Mouse (Mus musculus) Patski (cell line): ENCODE data around the gene Ush1c. TPM values are rescaled to one million over a fixed set of nuclear protein-coding genes. Genes with fewer than 3 reads are reported as not detected.
A peak's percentile ranks its signal among the peaks of the same experiment; 100 is the strongest.

Source experiments
- ATAC-seq: fragments of 100-300 bp; one replicate; pipeline ENCODE4 v1.8.0; 2021
- CTCF ChIA-PET: fragments of 350-600 bp; sonication (Branson Sonifier 250); formaldehyde crosslinking; loops from one replicate; lab custom pipeline; 2022; ENCODE audit warnings: inconsistent platforms; lab: Charles Lee
- POLR2A ChIA-PET: fragments of 350-600 bp; sonication (Branson Sonifier 250); formaldehyde crosslinking; loops from one replicate; lab custom pipeline; 2022; ENCODE audit warnings: antibody characterized with exemption, inconsistent platforms; lab: Charles Lee
- DNase-seq: peaks from one replicate; pipeline ENCODE4 v3.0.0-alpha.2; 2011; ENCODE audit warnings: low read depth, low spot score
- H3K27me3 ChIP-seq: fragments of 371-371 bp; one replicate; pipeline ENCODE4 v1.5.1; 2021
- CTCF ChIP-seq: fragments of 100-300 bp; IDR thresholded peaks from one replicate; pipeline ENCODE4 v1.5.1; 2021
- in situ Hi-C: fragments of 300-500 bp; cut with MboI; formaldehyde crosslinking; loops from 3 replicates; pipeline ENCODE4 v1.11.1; 2018; ENCODE audit warnings: low pct_unique_long_range_greater_than_20kb, mixed read lengths
- polyA plus RNA-seq: library from polyadenylated mRNA; unstranded; gene quantifications from one replicate; pipeline ENCODE4 v1.2.3, GENCODE M21; 2021

Gene Ush1c
- polyA plus RNA-seq = not detected

DNA sequence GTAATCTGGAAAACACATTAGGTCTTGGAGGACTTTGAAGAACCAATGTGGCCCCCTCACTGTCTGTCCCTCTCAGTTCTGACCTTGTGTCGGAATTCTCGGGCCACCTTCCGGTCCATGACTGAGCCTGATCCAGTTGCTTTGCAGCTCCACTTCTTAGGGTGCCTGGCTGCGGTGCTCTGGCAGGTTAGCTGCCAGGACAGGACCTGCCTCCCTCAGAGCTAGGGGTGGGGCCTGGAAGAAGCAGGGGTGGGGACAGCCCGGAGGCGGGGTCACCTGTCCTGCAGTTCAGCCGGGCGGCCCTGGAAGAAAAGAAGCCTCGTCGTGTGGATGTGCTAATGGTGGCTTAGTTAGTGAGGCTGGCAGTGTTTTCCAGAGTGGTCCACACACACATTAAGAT lies at the start of gene Ush1c:
Gene Ush1c, minus strand, starts transcription at position 158 of the 400 bp plus-strand sequence.
- ChIA-PET POLR2A (no interaction called here), CTCF (interaction anchor here (1.1 kb wide), 1 partner anchor 13 kb away, joined by 3 read pairs; no protein-coding TSS in a partner anchor)
- no peaks in the 10 kb centered on the region for H3K27me3 ChIP-seq
- DNase-seq = no peak
- in situ Hi-C loops = no loop called here
- no peak for TF ChIP-seq CTCF
- ATAC-seq = no peak

DNA sequence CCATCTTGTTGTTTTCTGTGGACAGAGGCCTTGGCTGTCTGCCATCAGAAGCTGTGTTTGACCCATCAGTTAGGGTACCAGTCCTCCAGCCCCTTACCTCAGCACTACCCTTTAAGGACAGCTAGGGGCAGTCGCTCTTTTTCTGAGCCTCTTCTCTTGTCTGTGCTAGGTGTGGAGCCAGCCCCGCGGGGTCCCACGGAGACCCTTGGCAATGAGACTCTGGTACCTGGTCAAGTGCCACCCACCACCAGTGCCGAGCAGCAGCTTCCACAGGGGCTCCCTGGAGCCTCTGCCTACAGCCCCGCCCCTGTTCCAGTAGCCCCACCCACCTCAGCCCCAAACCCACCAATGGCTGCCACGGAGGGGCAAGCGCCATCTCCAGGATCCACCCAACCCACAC lies 48.7 kb upstream of the Ush1c start:
- TF ChIP-seq CTCF = no peak
- no peak for ATAC-seq
- POLR2A ChIA-PET = no interaction called here
- in situ Hi-C loops = loop anchor here (10.0 kb wide), 1 partner anchor 318 kb away; no protein-coding TSS in a partner anchor
- CTCF ChIA-PET = interaction anchor here (1.0 kb wide), 1 partner anchor 20 kb away, joined by 3 read pairs; no protein-coding TSS in a partner anchor
- DNase-seq = no peak
- H3K27me3 ChIP-seq = peaks cover 25% of the 10 kb centered on the region

DNA sequence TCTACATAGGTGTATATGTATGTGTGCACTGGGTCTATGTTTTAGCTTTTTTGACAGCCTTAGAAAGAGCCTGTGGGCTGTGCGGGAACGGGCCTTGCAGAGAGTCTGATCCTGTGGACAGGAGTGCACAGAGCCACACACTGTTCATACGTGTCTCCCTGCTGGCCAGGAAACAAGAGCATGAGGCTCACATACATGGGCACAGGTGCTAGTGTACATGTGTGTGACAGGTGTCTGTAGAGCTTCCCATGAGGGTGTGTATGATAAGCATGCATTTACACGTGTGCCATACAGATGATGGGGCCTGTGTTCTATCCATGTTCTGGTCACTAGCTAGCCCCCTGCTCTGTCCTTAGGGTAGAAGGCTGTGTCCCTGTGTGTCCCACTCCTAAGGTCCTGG lies 48.1 kb upstream of the Ush1c start:
- ChIA-PET CTCF (interaction anchor here (1.0 kb wide), 1 partner anchor 21 kb away, joined by 3 read pairs; no protein-coding TSS in a partner anchor), POLR2A (no interaction called here)
- DNase-seq = no peak
- no peak for TF ChIP-seq CTCF
- in situ Hi-C loops = loop anchor here (10.0 kb wide), 1 partner anchor 318 kb away; no protein-coding TSS in a partner anchor
- H3K27me3 ChIP-seq = peaks cover 20% of the 10 kb centered on the region
- no peak for ATAC-seq

DNA sequence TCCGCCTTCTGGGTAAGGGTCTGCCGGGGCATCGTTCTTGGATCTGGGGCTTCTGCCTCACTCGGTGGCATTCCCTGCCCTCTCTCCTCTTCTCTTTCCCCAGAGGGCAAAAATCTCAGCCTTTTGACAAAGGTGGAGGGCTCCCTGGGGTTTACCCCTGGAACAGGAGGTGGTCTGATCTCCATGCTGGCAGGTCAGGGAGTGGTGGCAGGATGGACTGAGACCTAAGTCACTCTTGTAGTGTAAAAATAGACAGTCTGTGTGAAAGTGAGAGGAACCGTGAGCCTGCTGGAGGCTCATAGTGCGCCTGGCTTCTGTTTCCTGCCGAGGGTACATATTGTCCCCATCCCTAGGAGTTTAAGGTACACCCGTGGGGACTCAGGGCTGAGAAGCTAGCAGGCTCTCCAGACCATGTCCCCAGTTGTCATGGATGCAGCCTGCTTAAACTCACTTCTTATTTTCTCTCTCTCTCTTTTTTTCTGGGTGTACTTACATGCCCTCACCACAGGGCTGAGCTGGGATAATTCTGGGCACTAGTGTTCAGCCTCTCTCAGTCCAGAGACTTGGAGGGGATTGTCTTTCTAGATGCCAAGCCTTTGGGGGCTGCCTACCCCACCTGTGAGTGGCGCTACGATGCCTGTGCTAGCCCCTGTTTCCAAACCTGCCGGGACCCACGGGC lies 47.0 kb upstream of the Ush1c start:
- H3K27me3 ChIP-seq = peaks cover 20% of the 10 kb centered on the region
- ChIA-PET CTCF (no interaction called here), POLR2A (no interaction called here)
- DNase-seq = no peak
- in situ Hi-C loops = loop anchor here (10.0 kb wide), 1 partner anchor 320 kb away; no protein-coding TSS in a partner anchor
- no peak for ATAC-seq
- no peak for TF ChIP-seq CTCF

DNA sequence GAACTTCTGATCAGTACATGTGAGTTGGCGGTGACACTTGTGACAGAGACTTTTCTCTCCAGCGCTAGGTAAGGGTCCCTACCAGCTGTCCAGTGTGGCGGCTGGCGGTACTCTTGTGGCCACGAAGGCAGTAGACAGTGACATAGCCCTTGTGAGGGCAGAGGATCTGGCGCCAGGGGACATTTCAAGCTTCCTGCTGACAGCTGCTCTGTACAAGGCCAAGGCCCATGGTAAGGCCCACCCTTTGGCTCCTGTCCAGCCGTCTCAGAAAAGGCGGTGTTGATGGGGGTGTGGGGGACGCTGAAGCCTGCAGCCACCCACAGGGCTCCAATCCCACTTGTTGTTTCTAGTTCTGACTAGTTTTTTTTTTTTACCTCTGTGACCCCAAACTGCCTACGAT lies 45.4 kb upstream of the Ush1c start:
- CTCF ChIA-PET = no interaction called here
- DNase-seq = no peak
- POLR2A ChIA-PET = no interaction called here
- no peak for ATAC-seq
- peaks cover 18% of the 10 kb centered on the region for H3K27me3 ChIP-seq
- in situ Hi-C loops = loop anchor here (5.0 to 10.0 kb wide), 2 partner anchors 99 to 321 kb away; no protein-coding TSS in a partner anchor
- TF ChIP-seq CTCF = no peak

DNA sequence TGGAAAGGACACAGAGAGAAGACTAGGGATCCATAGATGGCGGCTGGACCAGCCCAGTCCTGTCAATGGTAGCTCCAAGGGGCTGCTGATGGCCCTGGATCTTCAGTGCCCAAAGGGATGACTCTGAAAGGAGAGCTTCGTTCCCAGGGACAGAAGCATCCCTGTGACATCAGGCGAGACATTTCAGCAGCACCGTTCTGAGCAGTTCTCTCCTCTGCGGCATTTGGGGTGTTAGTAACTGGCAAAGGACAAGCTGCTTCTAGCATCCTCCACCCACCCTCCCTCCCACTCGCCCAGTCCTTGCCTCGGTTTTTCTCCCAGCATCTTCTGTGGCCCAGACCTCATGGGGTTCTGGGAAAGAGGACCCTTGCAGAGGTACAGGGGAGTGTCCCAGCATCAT lies 44.0 kb upstream of the Ush1c start:
- H3K27me3 ChIP-seq = peaks cover 12% of the 10 kb centered on the region
- in situ Hi-C loops = loop anchor here (5.0 to 10.0 kb wide), 2 partner anchors 100 to 323 kb away; no protein-coding TSS in a partner anchor
- ChIA-PET POLR2A (no interaction called here), CTCF (no interaction called here)
- no peak for DNase-seq
- TF ChIP-seq CTCF = no peak
- peak; percentile 15 for ATAC-seq

DNA sequence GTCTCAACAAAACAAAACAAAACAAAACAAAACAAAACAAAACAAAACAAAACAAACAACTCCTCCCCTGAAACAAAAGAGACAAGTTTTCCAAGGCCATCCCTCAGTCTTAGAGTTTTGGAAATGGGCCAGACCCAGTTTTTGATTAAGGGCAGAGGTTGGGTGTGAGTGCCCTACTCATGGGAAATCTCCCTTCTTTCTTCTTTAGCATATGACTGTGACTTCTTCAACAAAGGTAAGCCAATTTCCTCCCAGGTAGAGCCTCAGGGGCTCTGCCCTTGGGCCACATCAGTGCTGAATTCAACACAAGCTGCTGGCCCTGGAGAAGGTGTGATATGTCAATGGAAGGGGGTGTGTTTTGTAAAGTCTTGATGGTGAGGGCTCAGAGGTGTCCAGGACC lies 42.6 kb upstream of the Ush1c start:
- in situ Hi-C loops = loop anchor here (5.0 to 10.0 kb wide), 2 partner anchors 101 to 324 kb away; no protein-coding TSS in a partner anchor
- TF ChIP-seq CTCF = no peak
- CTCF ChIA-PET = no interaction called here
- no peak for ATAC-seq
- POLR2A ChIA-PET = no interaction called here
- H3K27me3 ChIP-seq = peaks cover 12% of the 10 kb centered on the region
- no peak for DNase-seq

DNA sequence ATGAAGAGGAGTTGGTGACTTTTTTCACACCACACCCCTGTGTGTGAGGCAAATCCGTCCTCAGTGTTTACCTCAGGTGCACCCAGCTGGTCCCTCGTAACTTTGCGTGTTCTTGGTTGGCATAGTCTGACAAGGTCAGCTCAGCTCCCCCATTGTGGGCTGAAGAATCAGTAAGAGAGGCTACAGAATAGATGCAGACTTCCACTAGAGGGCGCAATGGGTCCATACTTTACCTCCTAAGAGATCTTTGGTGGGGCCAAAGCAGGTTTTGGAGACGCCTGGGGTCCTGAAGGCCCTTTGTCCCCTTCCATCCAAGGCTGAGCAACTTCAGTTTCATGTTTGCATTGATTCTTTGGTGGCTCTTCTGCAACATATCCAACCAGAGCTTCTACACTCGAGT lies 41.6 kb upstream of the Ush1c start:
- peaks cover 11% of the 10 kb centered on the region for H3K27me3 ChIP-seq
- DNase-seq (no peak), ATAC-seq (no peak)
- ChIA-PET POLR2A (no interaction called here), CTCF (no interaction called here)
- in situ Hi-C loops = loop anchor here (5.0 to 10.0 kb wide), 2 partner anchors 102 to 325 kb away; no protein-coding TSS in a partner anchor
- TF ChIP-seq CTCF = no peak

DNA sequence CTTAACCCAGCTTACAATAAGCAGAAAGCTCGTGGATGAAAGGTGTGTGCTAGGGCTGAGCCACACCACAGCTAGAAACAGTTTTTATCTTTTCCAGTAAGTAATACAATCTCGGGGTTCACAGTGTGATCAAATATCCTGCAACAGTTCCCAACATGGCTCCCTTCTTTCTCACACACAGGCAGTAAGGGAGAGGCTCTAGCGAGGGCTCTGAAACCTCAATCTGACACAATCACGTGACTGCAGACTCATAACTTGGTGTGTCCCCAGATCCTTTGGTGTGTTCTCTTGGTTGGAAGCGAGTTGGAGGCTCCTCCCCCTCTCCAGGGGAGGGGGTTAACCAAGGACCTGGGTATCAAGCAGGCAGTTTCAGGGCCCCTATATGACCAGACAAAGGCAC lies 37.9 kb upstream of the Ush1c start:
- H3K27me3 ChIP-seq = peaks cover 3% of the 10 kb centered on the region
- ChIA-PET POLR2A (no interaction called here), CTCF (no interaction called here)
- ATAC-seq (no peak), DNase-seq (no peak)
- no peak for TF ChIP-seq CTCF
- in situ Hi-C loops = no loop called here

DNA sequence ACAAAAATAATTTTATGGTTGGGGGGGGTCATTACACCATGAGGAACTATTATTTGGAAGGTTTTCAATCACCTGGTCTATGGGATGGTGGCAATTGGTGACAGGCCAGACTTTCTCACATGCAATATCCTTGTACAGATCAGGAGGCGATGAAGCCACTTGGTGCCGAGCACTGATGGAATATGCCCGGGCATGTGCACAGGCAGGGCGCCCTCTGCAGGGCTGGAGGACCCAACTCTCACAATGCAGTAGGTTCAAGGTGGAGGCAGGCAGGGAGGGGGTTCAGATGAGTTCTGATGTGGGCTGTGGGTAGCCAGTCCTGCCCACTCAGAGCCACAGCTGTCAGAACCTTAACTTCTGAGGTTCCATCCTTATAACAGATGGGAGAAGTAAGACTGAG lies 13.5 kb upstream of the Ush1c start:
- in situ Hi-C loops = no loop called here
- H3K27me3 ChIP-seq = peaks cover 10% of the 10 kb centered on the region
- CTCF ChIA-PET = no interaction called here
- POLR2A ChIA-PET = no interaction called here
- DNase-seq (no peak), ATAC-seq (no peak)
- TF ChIP-seq CTCF = no peak

DNA sequence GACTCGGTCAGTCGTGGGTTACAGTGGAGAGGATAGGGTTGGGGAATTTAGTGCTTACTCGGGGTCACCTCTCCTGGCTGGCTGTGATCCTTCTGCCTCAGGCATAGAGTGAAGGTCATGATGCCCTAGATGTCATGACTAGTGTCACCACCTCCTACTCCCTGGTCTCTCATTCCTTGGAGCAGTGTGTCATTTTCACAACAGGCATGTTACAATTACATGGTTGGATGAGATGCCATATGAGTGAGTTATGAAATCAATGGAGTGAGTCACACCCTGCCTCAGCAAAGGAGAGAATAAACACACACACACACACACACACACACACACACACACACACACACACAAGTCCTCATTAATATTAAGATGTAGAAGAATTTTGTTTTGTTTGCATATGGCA lies 9.3 kb upstream of the Ush1c start:
- no peak for TF ChIP-seq CTCF
- ChIA-PET POLR2A (no interaction called here), CTCF (no interaction called here)
- DNase-seq = no peak
- H3K27me3 ChIP-seq = no peaks in the 10 kb centered on the region
- ATAC-seq = no peak
- in situ Hi-C loops = no loop called here
